Mouse (Mus musculus): ENCODE measurements at regions not wholly inside any gene's neighbourhood (a gene's known extent, or its start where the extent isn't known, plus 50 kb on each side); places are given as distances from the start of the nearest gene placed in this dataset.

DNA sequence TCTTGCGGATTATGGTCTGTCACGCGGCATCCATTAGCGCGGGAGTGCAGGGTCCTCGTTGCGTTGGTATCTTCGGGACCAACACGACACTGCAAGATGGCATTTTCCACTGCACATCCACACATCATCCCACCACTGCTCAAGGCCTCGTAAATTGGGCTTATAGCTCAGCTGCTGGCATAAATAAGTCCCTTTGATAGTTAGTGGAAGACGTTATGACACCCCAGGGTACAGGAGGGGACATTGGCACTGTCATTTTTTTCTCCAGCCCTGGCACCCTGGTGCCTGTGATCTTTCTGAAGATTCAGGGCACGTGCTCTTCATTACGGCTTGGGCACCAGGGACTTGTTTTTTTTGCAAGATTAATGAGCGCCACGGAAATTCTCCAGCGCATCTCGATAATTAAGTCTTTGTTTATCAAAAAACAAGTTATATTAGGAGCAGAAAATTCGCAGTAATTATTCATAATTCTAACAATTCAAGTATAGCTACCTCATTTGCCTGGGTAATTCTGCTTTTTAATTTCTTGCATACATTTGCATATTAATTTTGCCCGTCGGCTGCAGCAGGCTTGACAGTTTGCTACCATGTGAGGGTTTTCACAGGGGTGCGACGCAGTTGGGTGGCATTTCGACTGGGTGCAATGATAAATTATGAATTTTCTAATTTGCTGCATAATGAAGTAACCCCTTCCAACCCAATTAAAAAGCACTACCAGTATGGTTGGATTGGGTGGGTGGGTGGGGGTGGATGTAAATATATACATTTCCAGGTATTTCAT is 119.1 kb downstream of the Vrk1 start:
- no peak for DNase-seq

DNA sequence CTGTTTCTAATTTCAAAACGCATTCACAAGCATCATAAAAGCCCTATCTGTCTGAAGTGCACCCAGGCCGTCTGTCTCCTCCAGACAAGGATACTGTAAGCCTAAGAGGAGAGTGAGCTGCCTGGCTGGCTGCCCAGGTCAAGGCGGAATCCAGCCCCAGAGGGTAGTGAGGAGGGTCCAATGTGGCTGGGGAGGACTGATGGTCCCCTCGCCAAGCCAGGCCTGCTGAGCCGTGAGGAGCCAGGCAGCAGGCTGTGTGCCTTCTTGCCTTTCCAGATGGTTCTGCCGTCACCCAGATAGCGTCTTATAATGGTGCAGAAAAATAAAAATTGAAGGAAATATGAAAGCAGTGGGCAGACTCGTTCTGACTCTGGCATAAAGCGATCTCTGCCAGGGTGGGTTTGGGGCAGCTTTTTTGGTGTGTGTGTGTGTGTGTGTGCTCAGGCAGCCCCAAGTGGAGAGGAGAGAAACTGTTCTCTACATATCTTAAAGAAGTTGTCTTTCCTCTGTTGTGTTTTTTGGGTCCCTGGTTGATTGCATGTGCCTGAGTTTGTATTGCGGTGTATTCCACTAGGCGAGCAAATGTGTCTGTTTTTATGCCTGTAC is 120.1 kb downstream of the Vrk1 start:
- DNase-seq = no peak

DNA sequence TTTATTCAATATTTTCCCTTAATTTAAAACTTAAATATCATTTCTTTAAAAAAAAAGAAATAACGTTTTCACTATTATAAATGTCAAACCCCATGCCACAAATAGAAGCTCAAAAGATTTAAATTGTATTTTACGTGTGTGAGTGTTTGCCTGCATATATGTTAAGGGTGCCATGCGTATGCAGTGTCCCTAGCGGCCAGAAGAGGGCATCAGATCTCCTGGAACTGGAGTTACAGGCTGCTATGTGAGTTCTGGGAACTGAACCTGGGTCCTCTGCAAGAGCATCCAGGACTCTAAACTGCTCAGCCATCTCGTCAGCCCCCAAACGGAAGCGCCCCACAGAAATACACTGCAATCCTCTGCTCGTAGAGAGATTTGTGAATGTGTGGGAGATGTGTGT is 122.7 kb downstream of the Vrk1 start:
- no peak for DNase-seq

DNA sequence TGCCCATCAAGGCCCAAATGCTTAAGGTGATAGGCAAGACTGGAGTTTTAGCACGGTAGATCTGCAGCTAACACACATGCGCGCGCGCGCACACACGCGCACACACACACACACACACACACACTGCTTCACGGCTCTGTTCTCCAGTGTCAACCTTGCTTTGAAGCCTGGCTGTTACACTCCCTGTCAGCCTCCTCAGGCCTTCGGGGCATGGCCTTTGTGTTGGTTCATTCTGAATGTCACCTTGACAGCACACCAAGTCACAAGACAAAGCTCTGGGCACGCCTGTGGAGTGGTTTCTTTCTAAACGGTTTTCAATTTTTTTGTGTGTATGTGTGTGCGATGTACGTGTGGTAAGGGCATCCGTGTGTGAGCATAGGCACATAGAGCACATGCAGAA is 128.4 kb downstream of the Vrk1 start:
- DNase-seq = no peak

DNA sequence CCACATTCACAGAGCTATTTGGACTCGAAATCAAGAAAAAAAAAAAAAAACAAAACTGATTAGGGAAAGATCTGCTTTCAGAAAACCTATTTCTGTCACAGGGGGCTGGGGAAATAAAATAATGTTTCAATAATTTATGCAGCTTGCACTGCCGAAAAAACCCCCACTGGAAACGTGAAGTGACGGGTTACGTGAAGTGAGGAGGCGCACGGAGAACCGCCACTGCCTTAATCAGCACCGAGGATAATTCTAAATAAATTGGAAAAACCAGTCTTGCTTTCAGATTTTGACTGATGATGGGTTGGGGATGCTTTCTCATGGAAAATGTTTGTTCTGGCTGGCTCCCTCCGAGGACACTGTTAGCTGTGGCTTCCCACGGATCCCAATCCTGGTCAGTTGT is 129.5 kb downstream of the Vrk1 start:
- no peak for DNase-seq

DNA sequence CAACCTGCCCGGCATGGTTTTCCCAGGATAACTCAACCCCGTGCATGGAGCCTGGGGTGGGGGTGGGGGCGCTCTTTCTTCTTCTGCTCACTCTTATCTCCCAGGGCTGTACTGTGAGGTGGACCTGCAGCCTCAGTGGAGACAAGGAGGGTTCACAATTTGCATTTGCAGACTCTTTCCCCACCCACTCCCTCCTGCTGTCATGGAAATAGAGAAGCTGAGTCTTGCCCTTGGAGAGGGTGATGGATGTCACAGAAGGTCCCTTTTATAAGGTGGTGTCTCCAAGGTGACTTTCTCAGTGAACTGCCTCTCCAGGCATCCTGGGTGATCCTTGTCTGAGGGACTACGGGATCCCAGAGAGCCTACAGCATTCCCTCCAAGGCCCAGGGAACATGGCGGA is 129.9 kb downstream of the Vrk1 start:
- no peak for DNase-seq

DNA sequence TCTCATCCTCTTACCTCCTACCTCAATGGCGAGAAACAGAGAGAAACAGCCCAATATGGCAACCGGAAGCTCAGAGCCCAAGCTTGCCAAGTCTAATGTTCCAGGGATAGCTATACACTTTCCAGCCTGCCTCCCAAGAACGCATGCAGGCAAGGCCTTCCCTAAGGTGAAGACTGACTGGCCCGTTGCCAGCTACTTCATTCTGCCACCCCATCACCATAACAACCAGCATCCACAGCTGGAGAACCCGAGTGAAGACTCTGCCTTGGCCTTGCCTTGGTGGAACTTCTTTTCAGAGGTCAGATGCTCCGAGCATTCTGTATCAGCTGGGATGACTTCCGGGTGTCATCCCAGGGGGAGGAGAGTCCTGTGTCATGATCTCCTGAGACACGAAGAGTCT is 130.6 kb downstream of the Vrk1 start:
- no peak for DNase-seq

DNA sequence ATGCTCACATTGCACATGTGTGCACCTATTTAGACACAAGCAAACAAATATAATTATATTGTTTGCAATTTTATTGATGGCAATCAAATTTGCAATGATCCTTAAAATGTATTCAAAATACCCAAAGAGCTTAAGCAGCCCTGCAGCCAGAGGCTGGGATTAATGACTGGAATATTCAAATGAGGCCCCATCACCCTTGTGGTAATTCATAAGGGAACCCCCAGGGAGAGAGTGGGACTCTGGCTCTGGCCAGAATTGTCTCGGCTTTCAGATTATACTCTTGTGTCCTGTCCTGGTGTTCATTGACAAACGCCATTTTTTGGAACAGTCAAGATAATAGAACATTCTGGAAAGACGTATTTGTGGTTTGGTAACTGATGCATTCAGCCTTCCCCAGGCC is 133.5 kb downstream of the Vrk1 start:
- no peak for DNase-seq

DNA sequence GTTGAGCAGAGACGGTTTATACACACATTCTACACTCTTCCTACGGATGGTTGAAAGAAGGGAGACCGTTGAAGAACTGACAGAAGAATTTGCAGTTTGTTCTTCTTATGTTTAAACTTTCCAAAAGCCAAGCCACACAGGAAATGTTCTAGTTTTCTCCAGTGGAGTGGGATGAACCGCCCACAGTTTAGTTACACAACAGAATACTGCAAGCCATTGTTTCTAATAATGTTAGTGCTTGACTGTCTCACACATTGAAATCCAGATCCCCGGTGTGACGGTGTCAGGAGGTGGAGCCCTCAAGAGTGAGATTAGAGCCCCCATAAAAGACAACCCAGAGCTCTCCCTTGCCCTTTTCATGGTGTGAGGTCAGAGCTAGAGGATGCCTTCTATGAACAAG is 146.8 kb downstream of the Vrk1 start:
- no peak for DNase-seq

DNA sequence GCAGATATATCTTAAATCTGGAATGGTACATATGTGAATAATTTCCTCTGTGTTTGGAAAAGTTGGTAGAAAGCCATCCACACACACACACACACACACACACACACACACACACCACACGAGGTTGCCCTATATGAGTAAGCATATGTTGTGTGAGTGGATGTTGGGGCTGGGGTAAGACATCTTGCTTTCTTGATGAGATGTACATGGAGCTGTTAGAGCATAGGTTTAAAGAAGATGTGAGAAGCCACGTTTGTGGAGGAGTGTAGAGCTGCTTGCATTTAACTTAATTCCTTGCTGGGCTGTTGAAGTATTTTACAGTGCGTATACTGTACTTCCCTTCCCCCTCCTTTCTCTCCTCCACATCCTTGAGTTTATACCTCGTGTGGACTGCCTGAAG is 147.8 kb downstream of the Vrk1 start:
- no peak for DNase-seq

DNA sequence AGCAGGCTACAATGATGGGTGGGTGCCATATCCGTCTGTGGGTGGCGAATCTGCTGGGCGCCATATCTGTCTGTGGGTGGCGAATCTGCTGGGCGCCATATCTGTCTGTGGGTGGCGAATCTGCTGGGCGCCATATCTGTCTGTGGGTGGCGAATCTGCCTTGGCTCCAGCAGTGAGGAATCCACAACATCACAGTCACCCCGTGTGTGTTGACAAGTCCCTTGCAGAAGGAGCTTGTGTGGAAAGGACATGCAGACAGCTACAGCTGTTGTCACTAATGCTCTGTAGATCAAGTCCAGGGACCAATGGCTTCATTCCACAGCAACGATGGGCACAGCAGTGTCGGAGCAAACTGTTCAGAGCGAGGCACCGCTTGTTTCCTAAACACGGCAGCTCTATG is 148.6 kb downstream of the Vrk1 start:
- no peak for DNase-seq

DNA sequence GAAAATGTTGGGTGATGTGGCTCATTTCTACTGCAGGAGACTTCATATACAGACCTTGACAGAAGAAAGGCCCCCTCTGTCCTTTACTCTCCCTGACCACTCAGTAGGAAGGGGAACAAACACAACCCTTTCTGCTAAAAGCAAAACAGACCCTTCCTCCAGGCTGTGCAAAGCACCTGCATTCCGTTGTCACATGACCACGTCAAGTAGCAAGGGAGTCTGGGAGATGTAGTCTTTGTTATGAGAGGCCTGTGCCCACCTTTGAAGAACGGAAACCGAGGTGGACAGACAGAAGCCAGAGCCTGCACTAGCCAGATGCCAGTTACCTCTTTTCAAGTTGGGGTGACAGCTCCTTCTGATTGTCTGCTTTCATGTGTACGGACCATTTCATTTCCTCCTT is 161.3 kb downstream of the Vrk1 start:
- no peak for DNase-seq

DNA sequence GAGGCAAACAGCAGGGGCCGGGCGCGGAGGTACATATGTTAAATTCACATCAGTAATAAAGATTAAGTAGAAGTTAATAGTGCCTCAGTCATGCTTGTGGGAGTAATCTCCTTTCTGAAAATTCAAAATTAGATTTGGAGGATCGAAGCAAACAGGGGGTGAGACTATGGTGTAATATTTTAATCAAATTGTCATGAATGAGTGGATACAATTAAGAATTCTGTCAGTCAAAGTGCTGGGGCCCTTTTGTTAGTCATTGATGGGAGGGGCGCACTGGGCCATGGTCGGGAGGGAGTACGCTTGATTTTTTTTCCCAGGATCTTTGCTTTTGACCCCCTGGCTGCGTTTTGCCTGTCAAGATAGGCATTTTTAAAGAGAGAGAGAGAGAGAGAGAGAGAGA is 163.2 kb downstream of the Vrk1 start:
- DNase-seq = no peak

DNA sequence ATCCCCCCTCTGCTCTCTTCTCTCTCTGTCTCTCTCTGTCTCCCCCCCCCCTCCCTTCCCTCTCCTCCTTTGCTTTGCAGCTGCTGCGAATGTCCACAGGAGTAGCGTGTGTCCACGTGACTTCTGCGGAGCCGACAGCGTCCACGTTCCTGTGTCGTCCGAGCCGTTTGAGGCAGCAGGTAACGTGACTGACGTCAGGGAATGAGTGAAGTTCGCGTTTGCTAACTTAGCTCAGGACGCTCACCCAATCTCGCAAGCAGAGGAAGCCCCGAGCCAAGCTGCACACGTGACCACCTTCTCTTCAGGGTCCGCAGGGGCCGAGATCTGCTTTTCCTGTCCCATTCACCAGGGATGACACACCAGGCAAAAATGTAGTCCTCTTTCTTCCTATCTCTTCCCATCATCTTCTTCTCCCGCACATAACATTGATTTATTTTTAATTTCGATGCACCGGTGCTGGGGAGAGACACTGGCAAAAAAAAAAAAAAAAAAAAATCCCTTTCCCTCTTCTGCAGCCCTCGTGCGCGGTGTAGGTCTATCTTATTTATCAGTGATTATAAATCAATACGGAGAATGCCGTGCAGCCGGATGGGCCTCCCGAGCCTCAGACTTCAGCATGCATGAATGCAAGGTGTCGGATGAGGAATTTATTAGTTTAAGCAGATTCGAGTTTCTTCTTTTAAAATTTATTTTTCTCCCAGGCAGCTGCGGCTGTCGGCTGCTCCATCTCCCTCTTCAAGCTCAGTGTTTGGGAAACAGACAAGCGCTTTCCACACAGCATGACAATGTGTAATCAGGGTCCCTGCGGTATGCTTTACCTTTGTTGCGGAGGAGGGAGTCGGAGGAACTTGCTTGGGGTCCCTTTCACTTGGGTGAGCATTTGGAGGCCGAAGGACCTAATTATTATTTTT is 164.3 kb downstream of the Vrk1 start:
- no peak for DNase-seq

DNA sequence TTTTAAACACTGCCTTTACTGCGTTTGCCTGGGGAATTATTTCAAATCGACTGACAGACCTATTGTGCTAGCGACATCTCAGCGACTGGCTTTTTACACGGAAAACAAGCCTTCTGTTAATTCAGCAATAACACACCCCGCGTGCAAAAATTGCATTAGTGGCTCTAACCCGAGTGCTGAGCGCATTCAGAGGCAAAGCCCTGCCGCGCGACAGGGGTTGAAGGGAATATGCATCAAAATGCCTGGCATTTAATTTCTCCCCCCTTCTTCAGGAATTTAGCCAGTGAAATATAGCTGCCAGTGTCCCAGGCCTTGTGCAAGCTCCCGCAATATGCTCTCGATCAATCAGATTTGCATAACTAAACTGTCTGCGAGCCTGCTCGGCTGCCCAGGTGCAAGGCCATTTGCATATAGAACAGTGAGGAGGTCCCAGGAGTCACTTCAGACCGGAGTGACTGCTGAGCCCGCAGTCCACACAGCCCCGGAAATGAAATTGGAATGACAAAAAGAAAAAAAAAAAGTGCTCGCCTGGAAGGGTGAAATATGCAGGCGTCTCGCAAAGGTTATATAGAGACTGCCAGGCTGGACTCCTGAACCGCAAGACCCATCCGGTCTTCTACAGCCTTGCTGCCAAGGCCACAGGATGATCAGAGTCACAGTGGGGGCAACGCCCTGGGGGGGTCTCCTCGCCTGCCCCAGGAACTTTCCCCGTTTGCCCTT is 165.1 kb downstream of the Vrk1 start:
- no peak for DNase-seq

DNA sequence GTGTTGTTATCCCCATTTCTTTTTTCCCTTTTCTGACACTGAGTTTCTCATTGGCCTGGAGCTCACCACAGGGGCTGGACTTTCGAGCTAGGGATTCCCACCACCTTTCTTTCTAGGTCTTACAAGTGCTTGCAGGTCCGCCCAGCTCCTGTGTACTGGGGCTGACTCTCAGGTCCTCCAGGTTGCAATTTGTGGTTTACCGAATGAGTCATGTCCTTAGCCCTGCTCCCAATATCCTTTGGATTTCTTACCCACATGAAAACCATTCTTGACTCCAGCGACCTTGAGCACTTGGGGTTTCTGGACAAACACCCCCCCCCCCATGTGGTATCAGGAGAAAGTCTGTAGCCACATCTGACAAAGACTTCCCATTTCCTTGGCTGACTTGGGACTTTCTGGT is 167.3 kb downstream of the Vrk1 start:
- DNase-seq = no peak

DNA sequence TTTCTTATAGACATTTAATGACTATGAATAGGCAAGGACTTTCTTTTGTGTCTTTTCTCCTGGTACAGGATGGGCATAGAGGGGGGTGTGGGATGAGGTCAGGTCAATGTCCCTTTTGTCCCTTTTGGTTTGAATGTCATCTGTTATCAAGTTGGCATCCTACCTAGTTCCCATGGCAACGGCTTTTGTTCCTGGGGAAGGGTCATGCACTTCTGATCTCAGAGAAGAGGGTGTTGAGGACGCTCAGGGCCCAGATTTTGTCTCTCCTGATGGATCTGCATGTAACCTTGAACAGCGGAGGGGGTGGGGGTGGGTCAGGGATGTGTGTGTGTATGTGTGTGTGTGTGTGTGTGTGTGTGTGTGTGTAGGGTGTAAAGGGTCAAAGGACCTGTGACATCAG is 167.8 kb downstream of the Vrk1 start:
- no peak for DNase-seq

DNA sequence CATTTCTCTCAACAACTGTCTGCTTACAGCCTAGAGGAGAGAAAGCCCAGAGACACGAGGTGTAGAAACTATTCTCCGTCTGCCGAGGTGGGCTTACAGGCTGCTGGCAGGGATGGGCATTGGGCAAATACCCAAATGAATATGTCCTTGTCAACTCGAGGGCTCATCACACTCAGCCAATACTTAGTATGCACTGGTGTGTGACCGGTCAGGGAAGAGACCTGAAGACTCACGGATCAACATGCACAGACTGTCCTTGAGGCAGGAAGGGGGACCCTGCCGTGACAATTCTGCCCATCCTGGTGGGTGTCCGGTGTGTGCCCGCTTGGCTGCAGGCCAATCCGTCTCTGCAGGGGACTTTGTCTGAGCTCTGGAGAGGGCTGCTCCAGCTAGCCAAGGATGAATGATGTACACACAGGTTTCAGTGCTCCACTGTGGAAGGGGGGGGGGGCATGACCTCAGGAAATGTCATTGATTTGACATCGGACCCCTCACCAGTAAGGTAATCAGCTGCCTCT is 168.7 kb downstream of the Vrk1 start:
- DNase-seq = no peak

DNA sequence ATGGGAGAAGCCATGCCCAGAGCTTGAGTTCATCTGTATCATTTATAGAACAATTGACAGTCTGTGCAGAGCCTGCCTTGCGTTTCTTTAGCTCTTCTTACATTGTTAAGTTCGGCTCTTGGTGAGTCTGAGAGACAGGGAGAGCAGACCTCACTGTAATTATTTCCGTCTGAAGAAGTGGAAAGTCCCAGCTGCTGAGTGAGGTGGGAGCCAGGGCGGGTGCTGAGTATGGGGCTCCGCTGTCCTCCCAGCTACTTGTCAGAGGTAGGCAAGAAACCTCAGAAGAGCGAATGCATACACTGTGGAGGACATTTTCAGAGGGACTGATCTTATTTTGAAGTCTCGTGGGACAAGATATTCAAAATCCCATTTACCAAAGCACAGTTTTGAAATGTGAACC is 172.9 kb downstream of the Vrk1 start:
- DNase-seq = no peak

DNA sequence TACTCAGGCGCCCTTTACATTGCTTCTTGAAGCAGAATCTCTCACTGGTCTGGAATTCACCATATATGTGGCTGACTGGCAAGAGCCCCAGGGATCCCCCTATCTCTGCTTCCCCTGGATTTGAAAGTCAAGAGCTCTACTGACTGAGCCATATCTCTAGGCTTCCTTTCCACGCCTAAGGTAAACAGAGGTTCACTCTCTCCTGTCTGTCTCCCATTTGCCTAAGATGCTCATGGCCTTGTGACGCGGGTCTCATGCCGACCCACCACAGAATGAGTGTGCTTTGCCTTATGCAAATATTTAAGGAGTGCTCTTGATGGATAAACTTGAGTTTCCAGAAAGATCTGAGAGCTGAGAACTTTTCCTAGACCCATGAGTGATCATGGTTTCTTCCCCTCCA is 173.9 kb downstream of the Vrk1 start:
- no peak for DNase-seq

DNA sequence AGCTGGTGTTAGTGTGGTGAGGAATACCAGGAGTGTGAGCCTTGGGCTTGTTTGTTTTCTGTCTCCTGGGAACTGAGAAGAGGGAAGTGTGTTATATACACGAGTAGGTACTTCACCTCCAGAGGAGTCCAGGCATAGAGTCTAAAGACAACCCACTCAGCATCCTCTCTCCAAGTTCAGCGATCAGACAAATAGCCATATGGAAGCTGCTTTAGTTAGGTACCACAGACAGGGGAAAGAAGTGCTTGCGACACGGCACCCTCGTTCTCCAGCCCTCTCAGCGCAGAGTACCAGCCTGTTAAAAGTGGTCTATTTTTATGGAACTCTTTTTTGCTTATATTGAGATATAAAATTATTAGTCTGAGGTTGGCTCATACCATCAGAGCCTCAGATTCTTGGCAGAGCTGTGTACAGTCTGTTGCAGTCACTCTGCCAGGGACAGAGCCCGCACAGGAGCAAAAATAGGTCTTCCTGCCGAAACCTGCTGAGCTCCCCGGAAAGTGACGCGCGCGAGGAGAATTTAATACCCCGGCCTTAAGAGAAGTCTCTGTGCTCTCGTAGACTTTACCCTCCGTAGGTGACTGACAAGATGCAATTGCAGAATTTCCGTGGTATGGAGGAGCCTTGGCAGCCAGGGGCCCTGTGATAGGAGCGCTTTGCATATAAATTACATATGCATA is 175.5 kb downstream of the Vrk1 start:
- DNase-seq = no peak

DNA sequence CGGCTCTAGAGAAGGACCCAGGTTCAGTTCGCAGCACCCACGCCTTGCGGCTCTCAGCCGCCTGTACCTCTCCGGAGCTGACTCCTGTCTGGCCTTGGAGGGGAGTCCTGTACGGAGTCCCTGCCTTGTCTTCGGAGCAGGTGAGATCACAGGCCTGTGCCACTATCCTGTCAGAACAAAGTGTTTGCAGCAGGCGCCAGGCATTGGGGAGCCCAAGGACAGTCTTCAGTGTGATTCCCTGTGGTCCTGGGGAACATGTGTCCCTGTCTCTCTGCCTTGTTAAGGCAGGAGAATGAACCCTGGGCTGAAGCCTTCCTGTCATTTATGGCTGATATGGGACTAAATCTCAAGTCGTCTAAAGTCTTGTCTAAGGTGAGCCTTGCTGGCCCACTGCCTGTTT is 176.5 kb downstream of the Vrk1 start:
- DNase-seq = no peak

Data from lung, postnatal 4 days (tissue).